Mouse (Mus musculus) megakaryocyte, embryonic 14.5 days (primary cell): Measurements from ENCODE around the gene Mios. TPM values are rescaled to one million over a fixed set of nuclear protein-coding genes. Genes with fewer than 3 reads are reported as not detected.

Experiments
- H3K27me3 ChIP-seq: replicated peaks from 2 replicates; pipeline ENCODE3; 2012; ENCODE audit warnings: inconsistent platforms
- H3K36me3 ChIP-seq: replicated peaks from 2 replicates; pipeline ENCODE3; 2012; ENCODE audit warnings: low read length, inconsistent platforms, mixed read lengths
- H3K4me1 ChIP-seq: 2 replicates; pipeline ENCODE4 v1.6.1; 2012; ENCODE audit warnings: inconsistent platforms
- H3K4me3 ChIP-seq: replicated peaks from 2 replicates; pipeline ENCODE3; 2012; ENCODE audit warnings: moderate library complexity, mild to moderate bottlenecking, inconsistent platforms
- H3K9me3 ChIP-seq: 2 replicates; pipeline ENCODE4 v1.6.1; 2012; ENCODE audit warnings: inconsistent platforms
- FLI1 ChIP-seq: IDR thresholded peaks from 2 replicates; pipeline ENCODE4 v1.6.1; 2012; ENCODE audit warnings: low read length, inconsistent platforms, mixed read lengths
- GATA1 ChIP-seq: IDR thresholded peaks from 3 replicates; pipeline ENCODE4 v1.6.1; 2012; ENCODE audit warnings: mixed read lengths, low read length, inconsistent platforms, borderline replicate concordance
- polyA plus RNA-seq: library from polyadenylated mRNA; stranded (reverse); fragments of >175 nt; gene quantifications from 2 replicates; pipeline ENCODE4 v1.2.3, GENCODE M21; 2012; ENCODE audit warnings: low replicate concordance; ENCODE audit not compliant: insufficient read depth

Mios gene
- polyA plus RNA-seq, 1 experiment, result 1.00 TPM

DNA sequence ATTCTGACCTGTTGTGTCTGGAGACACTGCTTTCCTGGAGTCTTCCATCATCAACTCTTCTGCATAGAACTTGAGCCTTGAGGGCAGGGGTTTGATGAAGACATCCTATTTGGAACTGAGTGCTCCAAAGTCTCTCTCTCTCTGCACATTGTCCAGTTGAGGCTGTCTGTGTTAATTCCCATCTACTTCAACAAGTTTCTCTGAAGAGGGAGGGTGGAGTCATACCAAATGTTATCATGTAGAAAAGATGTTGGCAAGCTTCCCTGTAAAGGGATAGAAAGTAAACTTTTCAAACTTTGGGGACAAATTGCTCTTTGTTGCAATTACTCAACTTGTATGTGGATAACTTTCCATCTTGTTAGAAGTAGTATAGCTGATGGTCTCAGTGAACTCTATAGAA lies 16.5 kb upstream of the Mios start, which contains the start of gene Col28a1:
Col28a1 (minus strand) TSS at position 101 of the 400 bp plus-strand sequence.
- no peaks in the 10 kb centered on the region for H3K27me3 ChIP-seq
- H3K36me3 ChIP-seq, result no peaks in the 10 kb centered on the region
- TF ChIP-seq GATA1 (no peak), FLI1 (no peak)
- no peaks in the 10 kb centered on the region for H3K4me1 ChIP-seq
- H3K4me3 ChIP-seq, result no peak within 1 kb of the TSS
- peaks cover 24% of the 10 kb centered on the region for H3K9me3 ChIP-seq

DNA sequence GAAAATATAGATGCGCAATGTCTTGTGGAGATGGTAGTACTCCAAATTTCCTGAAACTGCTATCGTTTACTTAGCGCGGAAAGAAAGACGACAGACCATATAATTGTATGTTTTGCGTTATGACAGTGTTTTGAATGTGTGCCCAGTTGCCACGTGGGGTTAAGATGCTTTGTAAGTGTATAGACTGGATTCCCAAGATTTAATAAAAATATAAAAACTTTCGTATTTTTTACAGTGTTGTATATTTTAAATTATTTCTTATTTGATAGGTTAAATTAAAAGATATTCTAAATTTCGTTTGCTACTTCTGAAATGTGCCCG lies 804 bp downstream of the Mios start:
- TF ChIP-seq FLI1 (no peak), GATA1 (no peak)
- no peaks in the 10 kb centered on the region for H3K9me3 ChIP-seq
- H3K36me3 ChIP-seq, result peaks cover 32% of the 10 kb centered on the region
- H3K4me1 ChIP-seq, result peaks cover 13% of the 10 kb centered on the region
- no peaks in the 10 kb centered on the region for H3K27me3 ChIP-seq
- peak overlapping the region; percentile 95 for H3K4me3 ChIP-seq

GRCm38 (mm10) chr6:8210661-8211060 lies 1.6 kb downstream of the Mios start:
- Histone ChIP-seq H3K4me3 (peak overlapping the region; percentile 95), H3K27me3 (no peaks in the 10 kb centered on the region), H3K9me3 (no peaks in the 10 kb centered on the region), H3K4me1 (peaks cover 16% of the 10 kb centered on the region), H3K36me3 (peaks cover 40% of the 10 kb centered on the region)
- TF ChIP-seq GATA1, result no peak
- no peak for TF ChIP-seq FLI1

- H3K4me1 ChIP-seq, result no peaks in the 10 kb centered on the region
- peaks cover 90% of the 10 kb centered on the region for H3K36me3 ChIP-seq
- H3K27me3 ChIP-seq, result no peaks in the 10 kb centered on the region
- no peak overlapping the region for H3K4me3 ChIP-seq
- H3K9me3 ChIP-seq, result no peaks in the 10 kb centered on the region
- TF ChIP-seq GATA1, result no peak
- TF ChIP-seq FLI1, result no peak
Measured at GRCm38 (mm10) chr6:8227035-8227434, 18.0 kb downstream of the Mios start.

DNA sequence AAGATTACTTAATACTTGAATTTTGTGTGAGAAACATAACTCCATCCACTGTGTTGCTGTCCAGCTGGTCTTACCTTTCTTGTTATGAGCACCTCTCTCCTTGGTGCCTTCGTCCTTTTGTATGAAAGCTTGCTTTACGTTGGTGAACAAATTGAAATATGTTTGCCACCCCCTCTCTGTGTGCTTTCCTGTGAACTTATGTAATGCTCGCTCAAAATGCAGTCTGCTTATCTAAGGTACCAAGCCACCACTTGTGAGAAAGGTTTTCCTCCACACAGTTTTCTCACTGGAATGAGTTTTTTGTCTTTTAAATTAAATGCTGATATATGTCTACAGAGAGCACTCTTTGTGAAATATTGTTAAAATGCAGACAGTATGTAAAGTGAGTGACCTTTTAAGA lies 19.6 kb downstream of the Mios start:
- peaks cover 94% of the 10 kb centered on the region for H3K36me3 ChIP-seq

GRCm38 (mm10) chr6:8258316-8258715 lies 49.3 kb downstream of the Mios start:
- peak overlapping the region; percentile 100 for H3K4me3 ChIP-seq
- peaks cover 8% of the 10 kb centered on the region; the same call in 1 of the 2 replicates for H3K4me1 ChIP-seq
- peaks cover 24% of the 10 kb centered on the region for H3K36me3 ChIP-seq
- H3K27me3 ChIP-seq, result no peaks in the 10 kb centered on the region
- H3K9me3 ChIP-seq, result no peaks in the 10 kb centered on the region
- TF ChIP-seq FLI1 (no peak), GATA1 (no peak)

More for the DNA sequence above, 19.6 kb downstream of the Mios start:
- Histone ChIP-seq H3K27me3 (no peaks in the 10 kb centered on the region), H3K4me3 (no peak overlapping the region), H3K4me1 (no peaks in the 10 kb centered on the region), H3K9me3 (no peaks in the 10 kb centered on the region)
- TF ChIP-seq FLI1 (no peak), GATA1 (no peak)

DNA sequence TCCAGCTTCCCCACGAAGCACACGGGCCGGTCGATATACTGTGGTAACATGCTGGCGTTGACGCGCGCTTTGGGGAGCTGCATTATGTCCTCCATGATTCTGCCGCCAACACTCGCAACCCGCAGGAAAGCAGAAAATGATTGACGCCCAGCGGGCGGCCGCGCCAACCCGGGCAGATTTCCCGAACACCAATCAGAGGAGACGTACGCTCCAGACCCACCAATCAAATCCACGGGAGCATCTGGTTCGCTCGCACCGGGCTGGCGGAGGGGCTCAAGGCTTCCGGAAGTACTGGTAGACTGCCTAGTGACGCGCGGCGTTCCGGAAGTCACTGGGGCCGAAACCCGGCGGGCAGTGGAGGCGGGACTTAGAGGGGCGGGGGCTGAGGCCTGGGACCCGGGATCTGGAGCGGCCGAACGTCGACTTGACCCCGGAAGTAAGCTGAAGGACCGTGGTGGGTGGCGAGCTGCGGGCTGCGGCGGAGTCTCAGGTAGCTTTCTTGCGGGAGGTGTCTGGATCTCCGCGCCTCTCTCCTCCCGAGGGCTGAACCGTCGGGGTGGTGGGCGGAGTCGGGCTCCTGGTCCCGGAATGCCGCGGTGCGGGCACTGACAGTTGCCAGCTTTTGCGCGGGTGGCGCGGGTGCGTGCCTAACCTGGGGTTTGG lies 50.1 kb downstream of the Mios start, which contains the start of the genes Rpa3, Umad1 and Gm45062:
Rpa3 (minus strand) TSS at position 170 of the 663 bp plus-strand sequence.
Umad1 (plus strand) TSS at position 285 of the 663 bp plus-strand sequence.
Gm45062 (plus strand) TSS at position 447 of the 663 bp plus-strand sequence.
- H3K9me3 ChIP-seq, result no peaks in the 10 kb centered on the region
- H3K27me3 ChIP-seq, result no peaks in the 10 kb centered on the region
- TF ChIP-seq FLI1 (peak; percentile 76; the same call in 1 of the 2 replicates), GATA1 (no peak)
- peaks cover 17% of the 10 kb centered on the region for H3K36me3 ChIP-seq
- peaks cover 8% of the 10 kb centered on the region; the same call in 1 of the 2 replicates for H3K4me1 ChIP-seq
- H3K4me3 ChIP-seq, result peak within 1 kb of the TSS; percentile 100

DNA sequence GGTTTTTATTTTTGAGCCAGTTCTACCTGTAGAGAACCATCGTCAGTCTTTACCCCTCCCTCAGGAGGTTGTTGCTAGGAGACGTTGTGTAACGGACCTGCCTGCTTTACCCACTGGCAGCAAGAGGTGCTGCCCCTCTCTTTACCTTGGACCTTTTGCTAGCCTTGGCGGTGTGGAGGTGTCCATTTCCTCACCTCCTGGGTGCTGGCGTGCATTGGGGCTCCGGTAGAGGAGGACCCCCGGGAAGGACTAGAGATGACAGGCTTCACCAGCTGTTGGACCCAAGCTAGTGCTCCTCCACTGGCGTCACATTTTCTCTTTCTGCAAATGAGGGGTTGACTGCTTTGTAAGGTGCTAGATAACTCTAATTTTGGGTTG lies 50.6 kb downstream of the Mios start:
- TF ChIP-seq GATA1 (no peak), FLI1 (no peak)
- Histone ChIP-seq H3K36me3 (peaks cover 11% of the 10 kb centered on the region), H3K27me3 (no peaks in the 10 kb centered on the region), H3K9me3 (no peaks in the 10 kb centered on the region), H3K4me3 (peak overlapping the region; percentile 100), H3K4me1 (peaks cover 14% of the 10 kb centered on the region; the same call in 1 of the 2 replicates)

DNA sequence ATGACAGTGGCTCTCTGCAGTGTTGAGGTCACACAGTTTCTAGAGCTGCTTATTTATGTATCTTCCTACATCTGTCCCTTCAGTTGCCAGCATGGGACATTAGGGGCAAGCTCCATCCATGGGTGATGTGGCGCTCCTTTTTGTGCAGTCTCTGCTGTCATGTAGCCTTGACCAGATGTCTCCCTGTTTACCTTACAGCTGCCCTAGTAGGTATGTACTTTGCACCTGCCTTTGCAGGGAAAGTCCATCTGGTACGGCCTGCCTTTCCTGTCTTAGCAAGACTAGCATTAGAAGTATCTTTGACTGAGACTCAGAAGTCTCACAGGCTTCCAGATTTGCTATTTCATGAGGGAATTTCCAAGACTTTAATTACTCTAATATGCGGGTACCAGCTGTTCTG lies 62.0 kb downstream of the Mios start:
- no peaks in the 10 kb centered on the region for H3K9me3 ChIP-seq
- H3K27me3 ChIP-seq, result no peaks in the 10 kb centered on the region
- peaks cover 22% of the 10 kb centered on the region for H3K36me3 ChIP-seq
- H3K4me3 ChIP-seq, result no peak overlapping the region
- no peak for TF ChIP-seq GATA1
- no peak for TF ChIP-seq FLI1
- H3K4me1 ChIP-seq, result peaks cover 6% of the 10 kb centered on the region

DNA sequence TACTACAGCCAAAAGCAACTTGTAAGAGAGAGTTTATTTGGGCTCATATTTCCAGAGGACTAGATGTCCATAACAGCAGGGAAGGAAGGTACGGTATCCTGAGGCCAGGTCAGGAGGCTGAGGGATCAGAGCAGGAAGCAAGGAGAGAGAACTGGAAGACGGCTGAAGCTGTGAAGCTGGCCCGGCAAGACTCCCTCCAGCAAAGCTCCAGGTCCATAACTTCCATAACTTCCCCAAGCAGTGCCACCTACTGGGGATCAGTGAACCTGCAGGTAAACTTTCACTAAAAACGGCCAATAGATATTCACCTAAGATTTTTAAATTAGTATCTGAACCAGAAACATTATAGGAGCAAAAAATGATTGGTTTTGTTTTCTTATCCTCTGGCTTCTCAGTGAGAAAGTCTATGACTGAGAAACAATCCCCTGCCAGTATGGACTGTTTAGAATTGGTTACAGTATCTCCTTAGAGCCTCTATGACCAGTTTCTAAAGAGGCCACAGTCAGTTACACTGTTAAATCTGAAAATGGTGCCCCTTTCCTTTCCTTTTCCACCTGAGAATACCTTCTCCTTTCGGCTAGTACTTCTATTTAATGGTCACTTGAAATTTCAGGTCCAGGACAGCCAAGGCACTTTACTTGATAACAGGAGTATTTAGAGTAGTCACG lies 65.5 kb downstream of the Mios start:
- TF ChIP-seq GATA1 (no peak), FLI1 (no peak)
- Histone ChIP-seq H3K4me3 (no peak overlapping the region), H3K9me3 (no peaks in the 10 kb centered on the region), H3K4me1 (peaks cover 16% of the 10 kb centered on the region), H3K36me3 (peaks cover 33% of the 10 kb centered on the region), H3K27me3 (no peaks in the 10 kb centered on the region)
